Mouse (Mus musculus) bone marrow macrophage, adult 2 months (primary cell): ENCODE measurements around the gene Ddx39b. TPM values are rescaled to one million over a fixed set of nuclear protein-coding genes. Genes with fewer than 3 reads are reported as not detected.

ENCODE experiments used
- H3K27ac ChIP-seq: 2 replicates; pipeline ENCODE4 v1.5.1; 2012; ENCODE audit warnings: low read depth, low read length; ENCODE audit not compliant: insufficient read depth
- H3K4me1 ChIP-seq: 2 replicates; pipeline ENCODE4 v1.6.1; 2012; ENCODE audit warnings: low read length; ENCODE audit not compliant: control insufficient read depth, insufficient read depth
- H3K4me3 ChIP-seq: 2 replicates; pipeline ENCODE4 v1.5.1; 2012; ENCODE audit warnings: mild to moderate bottlenecking, low read length, moderate library complexity; ENCODE audit not compliant: insufficient read depth
- CTCF ChIP-seq: IDR thresholded peaks from 2 replicates; pipeline ENCODE4 v1.5.1; 2012; ENCODE audit warnings: low read depth, mild to moderate bottlenecking, low read length, moderate library complexity
- POLR2A ChIP-seq: IDR thresholded peaks from 2 replicates; pipeline ENCODE4 v1.6.1; 2012; ENCODE audit warnings: mild to moderate bottlenecking, low read depth, low read length, borderline replicate concordance
- polyA plus RNA-seq: library from polyadenylated mRNA; stranded (reverse); fragments of >200 nt; gene quantifications from 2 replicates; pipeline ENCODE4 v1.2.4, GENCODE M21; 2012; ENCODE audit not compliant: missing spikeins, insufficient read depth, insufficient read length

Ddx39b gene
- polyA plus RNA-seq, 1 experiment, result 169 TPM

- TF ChIP-seq CTCF, result no peak
- 0 out of 2 replicates have a peak overlapping the region, but pooled peaks have one; percentile 2 for H3K4me3 ChIP-seq
- 0 out of 2 replicates have a peak overlapping the region, but pooled peaks have one; percentile 17 for H3K27ac ChIP-seq
- H3K4me1 ChIP-seq, result peaks cover 40% of the 10 kb centered on the region
Observed at GRCm38 (mm10) chr17:35244999-35245398, 3.5 kb downstream of the Ddx39b start.

GRCm38 (mm10) chr17:35245731-35246623 is 4.4 kb downstream of the Ddx39b start:
- no peak for TF ChIP-seq CTCF
- no peak for TF ChIP-seq POLR2A
- Histone ChIP-seq H3K4me1 (peaks cover 30% of the 10 kb centered on the region), H3K4me3 (no peak overlapping the region), H3K27ac (no peak overlapping the region)

- no peak overlapping the region for H3K4me3 ChIP-seq
- no peak overlapping the region for H3K27ac ChIP-seq
- TF ChIP-seq CTCF (no peak), POLR2A (no peak)
- H3K4me1 ChIP-seq, result peaks cover 30% of the 10 kb centered on the region
Observed at GRCm38 (mm10) chr17:35247144-35247543, 5.6 kb downstream of the Ddx39b start.

GRCm38 (mm10) chr17:35248986-35249385 is 7.4 kb downstream of the Ddx39b start:
- no peak overlapping the region for H3K27ac ChIP-seq
- TF ChIP-seq CTCF (no peak), POLR2A (no peak)
- H3K4me3 ChIP-seq, result no peak overlapping the region
- peaks cover 30% of the 10 kb centered on the region for H3K4me1 ChIP-seq

DNA sequence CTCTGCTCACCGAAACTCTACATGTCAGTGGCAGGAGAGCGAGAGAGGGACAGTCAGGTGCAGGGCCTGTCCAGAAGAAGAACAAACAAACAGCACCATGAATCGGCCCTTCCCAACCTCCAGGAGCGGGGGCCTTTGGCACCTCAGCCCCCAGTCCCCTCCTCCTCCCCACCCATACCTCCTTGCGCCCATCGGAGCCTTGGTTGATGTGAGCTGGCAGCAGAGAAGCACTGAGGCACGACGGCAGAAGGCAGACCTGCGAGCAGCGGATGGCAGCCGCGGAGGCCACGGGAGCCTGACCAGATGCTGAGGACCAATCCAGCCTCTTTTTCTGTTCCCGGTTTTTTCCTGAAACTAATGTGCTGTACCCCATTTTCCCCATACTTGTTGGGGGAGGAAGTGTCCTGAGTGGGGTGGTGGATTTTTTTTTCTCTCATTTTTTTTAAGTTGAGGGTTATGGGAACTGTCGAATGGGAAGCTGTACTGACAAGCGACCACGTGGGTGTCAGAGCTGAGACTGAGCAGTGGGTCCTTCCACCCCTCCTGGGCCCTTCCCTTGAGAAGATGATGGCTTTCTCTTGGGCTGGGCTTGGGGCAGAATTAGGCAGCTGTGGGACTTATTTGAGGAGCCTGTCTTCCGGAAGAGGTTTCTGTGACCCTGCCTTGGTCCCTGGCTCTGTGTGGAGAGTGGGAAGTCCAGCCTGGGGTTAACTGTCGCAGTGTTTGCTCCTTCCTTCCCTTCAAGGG is 8.1 kb downstream of the Ddx39b start:
- H3K27ac ChIP-seq, result no peak overlapping the region
- no peak overlapping the region for H3K4me3 ChIP-seq
- H3K4me1 ChIP-seq, result peaks cover 24% of the 10 kb centered on the region
- no peak for TF ChIP-seq CTCF
- TF ChIP-seq POLR2A, result no peak

GRCm38 (mm10) chr17:35250348-35251120 is 9.0 kb downstream of the Ddx39b start:
- Histone ChIP-seq H3K4me1 (peaks cover 23% of the 10 kb centered on the region), H3K27ac (no peak overlapping the region), H3K4me3 (no peak overlapping the region)
- TF ChIP-seq CTCF (no peak), POLR2A (no peak)

GRCm38 (mm10) chr17:35251162-35251719 is 9.7 kb downstream of the Ddx39b start:
- peaks cover 21% of the 10 kb centered on the region for H3K4me1 ChIP-seq
- no peak overlapping the region for H3K4me3 ChIP-seq
- no peak for TF ChIP-seq CTCF
- H3K27ac ChIP-seq, result no peak overlapping the region

DNA sequence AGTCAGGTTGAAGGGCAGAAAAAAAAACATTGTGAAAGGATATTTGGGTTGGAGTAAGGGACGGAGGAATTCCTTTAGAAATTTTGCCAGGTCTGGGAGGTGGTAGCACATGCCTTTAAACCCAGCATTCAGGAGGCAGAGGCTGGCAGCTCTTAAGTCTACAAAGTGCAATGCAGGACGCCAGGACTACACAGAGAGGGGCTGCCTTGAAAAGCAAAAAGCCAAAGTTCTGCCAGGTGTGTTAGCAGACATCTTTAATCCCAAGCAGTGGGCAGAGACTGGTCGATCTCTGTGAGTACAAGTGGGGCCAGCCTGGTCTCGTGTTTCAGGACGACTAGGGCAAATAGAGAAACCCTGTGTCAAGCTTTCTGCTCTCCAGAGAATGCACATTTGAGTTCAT is 10.4 kb downstream of the Ddx39b start:
- H3K4me1 ChIP-seq, result peaks cover 19% of the 10 kb centered on the region
- TF ChIP-seq CTCF (no peak), POLR2A (no peak)
- no peak overlapping the region for H3K4me3 ChIP-seq

DNA sequence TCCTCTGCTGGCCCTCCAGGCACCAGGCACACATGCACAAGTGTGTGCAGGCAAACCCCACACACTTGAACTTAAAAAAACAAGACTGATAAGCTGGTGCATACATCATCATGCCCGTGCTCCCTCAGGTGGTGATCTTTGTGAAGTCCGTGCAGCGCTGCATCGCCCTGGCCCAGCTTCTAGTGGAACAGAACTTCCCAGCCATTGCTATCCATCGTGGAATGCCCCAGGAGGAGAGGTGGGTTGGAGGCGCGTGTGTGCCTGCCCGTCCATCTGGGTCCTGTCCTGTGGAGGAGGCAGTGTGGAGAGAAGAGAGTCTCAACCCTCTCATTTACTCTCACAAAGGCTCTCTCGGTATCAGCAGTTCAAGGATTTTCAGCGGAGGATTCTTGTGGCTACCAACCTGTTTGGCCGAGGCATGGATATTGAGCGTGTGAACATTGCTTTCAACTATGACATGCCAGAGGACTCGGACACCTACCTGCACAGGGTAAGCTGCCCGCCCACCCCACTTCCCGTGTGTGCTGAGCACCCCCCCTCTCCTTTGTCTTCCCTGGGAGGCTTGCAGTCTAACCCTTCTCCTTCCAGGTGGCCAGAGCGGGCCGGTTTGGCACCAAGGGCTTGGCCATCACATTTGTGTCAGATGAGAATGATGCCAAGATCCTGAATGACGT is 11.2 kb downstream of the Ddx39b start:
- H3K4me3 ChIP-seq, result no peak overlapping the region
- peaks cover 22% of the 10 kb centered on the region for H3K4me1 ChIP-seq
- H3K27ac ChIP-seq, result no peak overlapping the region
- TF ChIP-seq POLR2A, result no peak
- no peak for TF ChIP-seq CTCF

More for the DNA sequence above, 10.4 kb downstream of the Ddx39b start:
- no peak overlapping the region for H3K27ac ChIP-seq
